Mouse (Mus musculus) heart, postnatal 36 days (tissue): ENCODE data around the gene Rasgef1b. TPM values are rescaled to one million over a fixed set of nuclear protein-coding genes. Genes with fewer than 3 reads are reported as not detected.
A peak's percentile ranks its signal among the peaks of the same experiment; 100 is the strongest.

ENCODE experiments used
- DNase-seq, 2 experiments: peaks; one replicate each; pipeline ENCODE4 v3.0.0; 2021 to 2022
- intact Hi-C: fragments of 180-260 bp; cut with DNase I; formaldehyde crosslinking; loops from one replicate; pipeline ENCODE4 v1.15.1; 2025
- total RNA-seq, 2 experiments: library from RNA; stranded (reverse); gene quantifications; 2 replicates each; pipeline ENCODE4 v1.2.3; 2021

The Rasgef1b gene
- total RNA-seq, 2 experiments from 2014 or later = 11.3 to 11.5 TPM

DNA sequence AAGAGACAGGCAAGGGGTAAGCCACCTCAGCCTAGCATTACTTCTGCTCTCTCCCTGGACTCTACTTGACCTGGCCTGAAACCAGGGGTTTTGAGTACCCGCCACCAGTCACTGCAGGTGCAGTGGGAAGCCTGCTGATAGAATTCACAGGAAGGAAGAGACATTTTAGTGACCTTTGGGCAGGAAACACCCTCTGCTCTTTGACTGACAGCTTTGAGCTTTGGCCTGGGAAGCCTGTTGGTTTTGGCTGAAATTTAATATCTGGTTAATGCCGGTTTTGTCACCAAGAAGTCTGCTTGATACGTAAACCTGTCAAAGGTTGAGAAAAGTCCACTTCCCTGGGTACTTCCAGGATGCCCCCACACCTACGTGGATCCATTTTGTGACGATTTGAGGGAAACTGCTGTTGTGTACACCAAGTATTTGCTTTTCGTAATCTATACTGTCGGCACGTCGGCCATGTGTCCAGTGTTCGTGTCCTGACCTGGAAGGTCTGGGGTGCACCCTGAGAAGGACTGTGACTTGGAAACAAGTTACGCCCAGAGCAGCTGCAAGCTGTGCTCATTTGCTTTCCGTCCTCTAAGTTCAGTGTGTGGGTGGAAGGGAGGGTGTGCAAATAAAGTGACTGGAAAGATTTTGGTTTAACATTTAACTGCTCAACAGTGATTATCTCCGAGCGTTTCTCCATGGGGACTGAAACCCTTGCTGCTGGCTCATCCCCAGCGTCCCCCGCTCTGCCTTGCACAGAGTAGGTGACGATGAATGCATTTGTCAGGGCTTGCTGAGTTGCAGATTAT lies 341.5 kb downstream of the Rasgef1b start:
- intact Hi-C loops = loop anchor here (10.0 kb wide), 1 partner anchor 133 kb away; no protein-coding TSS in a partner anchor

DNA sequence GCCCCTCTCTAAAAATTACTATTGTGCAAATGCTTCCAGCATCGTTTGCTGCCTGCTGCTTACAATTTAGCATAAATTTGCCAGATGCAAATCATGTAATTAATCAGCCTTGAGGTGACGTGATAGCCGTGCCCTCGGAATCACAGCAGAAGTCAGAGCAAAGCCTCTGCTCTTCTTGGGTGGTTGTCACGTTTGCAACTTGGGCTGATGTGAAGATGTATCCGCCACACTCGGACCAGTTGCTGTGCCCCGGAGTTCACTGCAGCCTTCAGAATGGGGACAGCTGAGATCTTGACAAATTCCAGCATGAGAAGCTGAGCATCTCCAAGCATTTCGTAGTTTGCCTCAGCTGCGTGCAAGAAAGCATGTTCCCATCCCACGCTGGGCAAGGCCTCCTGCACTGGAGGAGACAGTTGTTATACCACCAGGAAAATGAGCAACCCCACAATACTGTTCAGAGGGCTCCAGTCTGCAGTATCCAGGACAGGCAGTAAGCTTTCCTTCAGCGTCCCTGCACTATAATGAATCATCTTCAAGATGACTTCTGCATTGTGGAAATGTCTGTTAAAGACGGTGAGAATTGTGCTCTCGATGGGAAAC lies 342.5 kb downstream of the Rasgef1b start:
- intact Hi-C loops = loop anchor here (10.0 kb wide), 1 partner anchor 132 kb away; no protein-coding TSS in a partner anchor
- DNase-seq = no peak

More for the DNA sequence above, 341.5 kb downstream of the Rasgef1b start:
- peak in 1 of 2 experiments; percentile 35 for DNase-seq

DNA sequence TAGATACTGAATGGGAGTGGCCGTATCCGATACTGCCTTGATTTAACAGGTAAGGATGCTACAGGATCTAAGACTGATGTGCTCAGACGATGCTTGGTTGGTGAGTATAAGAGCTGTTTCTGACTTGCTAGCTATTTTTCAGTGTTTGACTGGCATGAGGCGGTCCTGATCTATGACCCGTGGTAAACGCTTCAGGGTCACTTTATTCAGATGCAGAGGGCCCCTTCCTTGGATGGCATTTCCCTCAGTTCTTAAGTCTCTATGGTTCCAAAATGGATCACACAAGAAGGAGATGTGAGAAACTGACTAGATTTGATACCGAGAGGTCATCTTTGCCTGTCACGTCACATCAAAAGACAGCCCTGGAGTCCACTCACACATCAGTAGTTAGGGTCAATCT lies 343.1 kb downstream of the Rasgef1b start:
- DNase-seq = no peak
- intact Hi-C loops = loop anchor here (10.0 kb wide), 1 partner anchor 131 kb away; no protein-coding TSS in a partner anchor

DNA sequence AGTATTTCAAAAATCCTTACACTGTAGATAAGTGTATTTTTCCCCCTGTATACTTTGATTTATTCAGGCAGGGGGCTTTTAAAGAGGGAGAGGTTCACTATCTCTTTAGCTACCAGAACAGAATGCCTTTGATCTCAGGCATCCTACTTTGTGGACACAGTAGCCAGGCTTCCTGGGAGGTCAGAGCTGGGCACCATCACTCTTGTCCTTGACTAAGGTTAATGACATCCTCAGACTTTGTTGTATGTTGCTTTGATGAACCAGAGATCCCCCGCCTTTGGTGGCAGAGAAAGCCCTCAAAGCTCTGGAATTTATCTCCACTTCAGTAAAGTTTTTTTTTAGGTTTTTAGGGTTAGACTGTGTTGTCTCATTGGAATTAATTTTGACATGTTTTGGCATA lies 343.8 kb downstream of the Rasgef1b start:
- intact Hi-C loops = loop anchor here (10.0 kb wide), 1 partner anchor 130 kb away; no protein-coding TSS in a partner anchor
- no peak for DNase-seq

DNA sequence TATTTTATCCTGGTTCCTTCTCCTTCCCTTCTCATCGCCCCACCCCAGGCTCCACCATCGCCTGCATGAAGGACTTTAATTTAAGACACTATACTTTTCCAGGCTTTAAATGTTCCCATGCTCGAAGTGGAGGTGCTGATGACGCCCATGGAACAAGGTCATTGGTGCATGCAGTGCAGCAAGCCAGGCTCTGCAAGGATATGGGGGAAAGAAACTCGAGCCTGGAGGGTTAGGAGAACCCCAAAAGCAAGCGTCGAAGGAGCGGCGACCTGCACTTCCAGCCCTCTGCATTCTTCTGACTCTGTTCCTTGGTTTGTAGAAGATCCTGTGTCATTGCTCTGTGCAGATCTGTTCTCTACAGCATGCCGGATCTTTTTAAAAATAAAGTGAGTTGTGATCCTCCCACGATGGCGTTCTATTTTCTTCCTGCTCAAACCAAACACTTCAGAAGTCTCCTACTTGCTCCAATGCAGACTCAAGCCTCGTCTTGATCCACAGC lies 345.0 kb downstream of the Rasgef1b start:
- no peak for DNase-seq
- intact Hi-C loops = loop anchor here (10.0 kb wide), 1 partner anchor 129 kb away; no protein-coding TSS in a partner anchor

DNA sequence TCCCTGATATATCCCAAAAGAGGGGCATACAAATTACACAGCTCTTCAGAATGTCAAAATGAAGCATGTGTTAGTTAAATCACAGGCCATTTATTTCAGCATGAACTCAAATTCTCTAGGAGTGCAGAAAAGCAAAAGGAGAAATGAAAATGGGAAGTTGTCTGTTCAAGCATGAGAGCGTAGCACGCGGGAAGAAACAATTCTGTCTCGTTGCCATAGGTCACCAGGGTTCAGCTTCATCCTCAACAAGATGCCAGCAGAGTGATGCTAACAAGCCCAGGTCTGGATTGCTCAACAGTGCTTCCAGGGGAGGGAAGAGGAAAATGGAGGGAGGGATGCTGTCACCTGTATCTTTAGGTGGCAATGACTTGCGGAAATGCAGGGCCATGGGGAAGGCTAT lies 346.1 kb downstream of the Rasgef1b start:
- intact Hi-C loops = loop anchor here (10.0 kb wide), 1 partner anchor 128 kb away; no protein-coding TSS in a partner anchor

DNA sequence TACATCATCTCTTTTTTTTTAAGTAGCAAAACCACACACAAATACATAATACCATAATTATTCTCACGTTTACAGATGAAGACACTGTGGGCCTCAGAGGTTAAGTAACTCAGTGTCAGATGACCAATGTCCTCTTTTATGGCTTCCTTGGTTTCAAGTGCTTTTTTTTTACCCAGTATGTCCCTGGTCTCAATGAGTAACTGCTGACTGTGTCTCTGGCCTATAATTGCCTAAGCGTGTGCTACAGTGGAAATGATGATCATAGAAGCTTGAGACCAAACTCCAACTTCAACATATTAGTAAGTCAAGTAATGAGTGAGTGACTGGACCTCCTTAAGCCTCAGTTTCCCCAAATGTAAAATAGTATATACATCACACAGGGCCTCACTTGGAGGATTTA lies 347.2 kb downstream of the Rasgef1b start:
- intact Hi-C loops = loop anchor here (10.0 kb wide), 1 partner anchor 127 kb away; no protein-coding TSS in a partner anchor
- no peak for DNase-seq

More for the DNA sequence above, 346.1 kb downstream of the Rasgef1b start:
- no peak for DNase-seq

DNA sequence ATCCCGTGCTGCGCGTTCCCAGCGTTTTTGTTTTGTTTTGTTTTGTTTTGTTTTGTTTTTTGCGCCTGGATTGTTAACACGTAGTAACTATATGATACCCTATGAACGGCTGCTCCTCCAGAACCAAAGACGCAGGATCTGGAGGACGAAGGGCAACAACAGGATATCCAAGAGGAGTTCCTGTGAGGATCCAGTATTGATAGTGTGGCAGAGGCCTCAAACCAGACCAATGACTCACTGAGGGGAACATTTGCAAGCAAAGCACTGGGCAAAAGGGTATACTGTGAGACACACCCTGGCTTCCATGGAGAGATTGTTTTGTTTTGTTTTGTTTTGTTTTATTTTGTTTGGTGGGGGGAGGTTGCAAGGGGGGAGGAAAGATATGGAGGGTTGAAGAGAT lies 348.0 kb downstream of the Rasgef1b start:
- intact Hi-C loops = loop anchor here (10.0 kb wide), 1 partner anchor 126 kb away; no protein-coding TSS in a partner anchor

DNA sequence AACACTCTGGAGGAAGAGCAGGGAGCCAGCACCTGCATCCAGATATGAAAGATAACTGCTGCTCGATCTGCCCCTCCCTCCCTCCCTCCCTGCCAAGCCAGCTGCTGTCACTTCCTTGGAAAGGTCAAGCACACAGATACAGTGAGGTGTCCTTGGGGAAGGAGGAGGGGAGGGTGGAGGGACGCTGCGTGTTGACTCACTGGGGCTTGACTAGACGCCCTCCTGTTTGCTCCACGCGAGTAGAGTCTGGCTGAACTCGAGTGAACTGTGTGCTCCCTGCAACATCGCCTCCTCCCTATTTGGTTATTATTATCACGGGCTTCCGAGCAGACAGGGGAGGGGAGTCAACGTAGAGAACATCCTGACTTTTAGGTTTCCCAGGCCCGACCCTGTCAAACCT lies 348.7 kb downstream of the Rasgef1b start:
- DNase-seq = no peak
- intact Hi-C loops = loop anchor here (10.0 kb wide), 1 partner anchor 125 kb away; no protein-coding TSS in a partner anchor

More for the DNA sequence above, 348.0 kb downstream of the Rasgef1b start:
- no peak for DNase-seq

DNA sequence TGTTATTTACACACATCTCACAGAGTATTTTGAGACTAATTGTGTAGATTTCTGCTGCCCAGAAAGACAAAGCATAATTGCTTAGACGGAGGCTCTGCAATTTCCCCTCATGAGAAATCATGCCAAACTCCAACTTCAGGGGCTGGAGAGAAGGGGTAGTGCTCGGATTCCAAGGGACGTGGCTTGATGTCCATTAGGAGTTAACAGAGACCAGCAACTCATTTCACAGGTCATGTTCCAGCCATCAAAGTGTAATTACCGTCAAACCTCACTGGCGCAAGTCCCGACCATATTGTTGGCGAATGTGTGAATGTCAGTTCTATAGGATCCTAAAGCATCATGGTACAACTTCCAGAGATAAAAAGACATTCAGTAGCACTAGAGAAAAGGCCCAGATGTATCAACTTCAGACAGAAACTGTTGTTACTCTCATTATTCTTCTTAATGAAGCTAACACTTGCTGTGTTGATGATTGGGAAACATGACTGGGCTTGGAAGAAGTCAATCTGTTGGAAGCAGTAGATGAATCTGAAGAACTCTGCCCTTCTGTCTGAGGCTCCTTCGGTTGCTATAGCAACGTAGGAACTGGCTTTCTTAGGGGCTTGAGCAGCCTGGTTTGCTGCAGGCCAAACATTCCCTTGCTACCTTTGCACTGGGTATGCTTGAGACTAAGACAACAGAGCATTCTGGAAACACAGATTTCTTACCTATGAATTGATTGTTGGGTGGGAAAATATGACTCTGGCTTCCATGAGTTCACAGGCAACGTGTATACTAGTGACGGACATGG lies 350.2 kb downstream of the Rasgef1b start:
- no peak for DNase-seq
- intact Hi-C loops = no loop called here

DNA sequence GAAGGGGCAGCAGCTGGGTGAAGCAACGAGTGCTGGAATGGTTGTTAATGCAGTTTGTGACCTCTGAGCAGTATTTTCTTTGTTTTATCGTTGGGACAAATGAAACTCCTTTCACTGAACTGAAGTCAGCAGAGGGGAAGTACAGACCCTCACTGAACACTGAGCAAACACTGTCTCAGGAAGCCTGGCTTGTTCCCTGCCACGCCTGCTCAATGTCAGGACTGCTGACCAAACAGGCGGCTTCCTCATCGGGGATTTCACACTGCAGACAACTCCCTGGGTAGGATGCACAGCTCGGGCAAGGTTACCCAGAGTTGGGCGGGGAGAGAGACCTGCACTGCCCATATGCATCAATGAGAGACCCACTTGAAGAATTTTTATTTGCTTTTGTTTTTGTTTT lies 353.1 kb downstream of the Rasgef1b start:
- intact Hi-C loops = no loop called here
- no peak for DNase-seq

DNA sequence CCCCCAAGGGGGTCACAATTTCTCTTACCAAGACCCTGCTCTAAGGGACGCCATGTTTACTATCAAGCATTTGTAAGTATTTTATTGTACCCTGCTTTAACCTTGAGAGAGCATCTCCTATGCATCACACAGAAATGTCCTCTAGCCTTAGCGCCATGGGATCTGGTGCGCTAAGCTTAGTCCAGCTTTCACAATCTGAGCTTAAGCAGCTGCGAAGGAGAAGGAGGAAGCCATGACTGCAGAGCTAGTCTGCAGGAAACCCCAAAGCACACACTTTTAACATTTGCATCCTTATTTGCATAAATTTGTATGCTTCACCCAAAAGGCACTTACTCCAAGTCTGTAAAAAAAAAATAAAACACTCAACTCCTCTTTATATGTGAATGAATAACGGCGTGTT lies 354.4 kb downstream of the Rasgef1b start:
- no peak for DNase-seq
- intact Hi-C loops = no loop called here

DNA sequence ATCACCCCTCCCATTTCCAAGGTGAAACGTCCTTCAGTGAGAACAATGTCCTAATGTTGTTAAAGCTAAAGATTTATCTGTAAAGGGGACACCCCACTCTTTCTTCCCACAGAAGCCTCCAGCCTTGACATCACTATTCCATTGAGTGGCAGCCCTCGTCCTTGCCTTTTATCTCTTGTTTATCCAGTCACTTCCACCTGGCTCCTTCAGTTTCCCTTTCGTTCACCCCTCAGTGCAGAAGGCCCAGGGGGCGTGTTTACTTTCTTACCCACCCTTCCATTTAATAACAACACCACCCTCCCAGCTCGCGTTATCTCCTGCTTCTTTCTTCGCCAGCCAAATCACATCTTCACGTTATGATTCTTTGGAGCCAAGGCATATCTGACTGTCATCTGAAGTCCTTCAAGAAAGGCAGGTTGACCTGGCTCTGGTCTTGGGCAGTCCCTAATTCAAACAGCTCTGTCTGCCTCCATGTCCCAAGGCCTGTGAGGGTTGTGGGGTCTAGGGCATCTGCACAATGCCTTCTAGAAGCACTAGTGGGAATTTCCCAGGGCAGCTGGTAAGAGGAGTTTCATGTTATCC lies 355.2 kb downstream of the Rasgef1b start:
- intact Hi-C loops = no loop called here
- DNase-seq = no peak

DNA sequence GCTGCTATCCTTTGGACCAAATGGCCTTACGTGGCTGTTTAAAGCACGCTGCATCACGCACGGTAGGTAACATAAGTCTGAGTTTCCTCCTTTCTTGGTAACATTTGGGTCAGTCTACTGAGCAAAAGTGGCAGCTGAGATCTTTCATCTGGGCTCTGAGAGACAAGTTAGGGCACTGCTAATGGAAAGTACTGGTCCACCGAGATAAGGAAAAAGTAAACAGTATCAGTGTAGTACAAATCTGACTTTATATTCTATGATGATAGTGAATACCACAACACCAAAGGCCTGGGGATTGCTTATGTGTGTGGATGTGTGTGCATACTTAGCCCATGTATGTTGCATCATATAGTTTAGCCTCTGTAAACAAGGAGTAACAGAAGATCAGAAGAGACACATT lies 358.2 kb downstream of the Rasgef1b start:
- DNase-seq = no peak
- intact Hi-C loops = no loop called here

DNA sequence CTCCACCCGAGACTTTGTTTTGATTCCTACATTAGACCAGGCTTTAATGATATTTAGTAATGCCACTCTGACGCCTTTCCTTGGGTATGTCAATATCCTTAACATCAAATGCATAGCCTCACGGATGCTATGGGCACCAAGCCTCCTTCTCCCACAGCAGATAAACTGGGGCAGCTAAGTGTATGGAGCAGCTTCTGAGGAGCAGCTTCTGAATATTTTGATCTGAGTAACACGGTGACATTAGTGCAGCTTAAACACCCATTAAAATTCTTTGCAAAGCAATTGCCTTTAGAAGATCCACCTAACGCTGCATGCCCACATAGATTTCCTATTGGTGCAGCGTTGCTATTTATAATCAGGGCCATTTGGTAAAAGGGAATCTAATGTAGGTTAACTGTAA lies 359.6 kb downstream of the Rasgef1b start:
- DNase-seq = no peak
- intact Hi-C loops = no loop called here

DNA sequence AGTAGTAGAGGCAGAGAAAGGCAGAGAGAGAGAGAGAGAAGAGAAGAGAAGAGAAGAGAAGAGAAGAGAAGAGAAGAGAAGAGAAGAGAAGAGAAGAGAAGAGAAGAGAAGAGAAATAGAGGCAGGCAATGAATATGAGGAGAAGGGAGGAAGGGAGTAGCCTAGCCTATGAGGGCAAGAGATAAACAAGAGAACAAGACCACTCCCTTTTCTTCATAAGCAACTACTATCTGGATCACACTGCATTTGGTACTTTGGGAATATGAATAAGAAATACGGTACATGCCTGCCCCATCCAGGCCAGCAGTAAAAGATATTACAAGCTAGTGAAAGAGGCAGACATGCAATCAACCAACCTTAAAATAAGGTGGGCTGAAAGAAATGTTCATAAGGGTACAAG lies 360.2 kb downstream of the Rasgef1b start:
- no peak for DNase-seq
- intact Hi-C loops = no loop called here

DNA sequence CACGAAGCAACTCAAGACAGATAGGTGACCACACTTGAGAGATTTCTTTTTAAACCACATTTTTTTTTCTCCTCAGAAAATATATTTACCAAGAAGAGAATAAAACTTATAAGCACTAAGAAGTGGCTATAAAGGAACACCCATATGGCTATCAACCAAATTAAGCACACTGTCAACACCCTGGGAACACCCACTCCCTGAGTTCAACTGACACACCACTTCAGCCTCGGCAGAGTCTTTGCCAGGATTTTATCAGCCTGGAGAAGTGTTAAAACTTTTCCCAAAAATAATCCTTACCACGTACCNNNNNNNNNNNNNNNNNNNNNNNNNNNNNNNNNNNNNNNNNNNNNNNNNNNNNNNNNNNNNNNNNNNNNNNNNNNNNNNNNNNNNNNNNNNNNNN lies 368.3 kb downstream of the Rasgef1b start:
- intact Hi-C loops = no loop called here
- DNase-seq = no peak

DNA sequence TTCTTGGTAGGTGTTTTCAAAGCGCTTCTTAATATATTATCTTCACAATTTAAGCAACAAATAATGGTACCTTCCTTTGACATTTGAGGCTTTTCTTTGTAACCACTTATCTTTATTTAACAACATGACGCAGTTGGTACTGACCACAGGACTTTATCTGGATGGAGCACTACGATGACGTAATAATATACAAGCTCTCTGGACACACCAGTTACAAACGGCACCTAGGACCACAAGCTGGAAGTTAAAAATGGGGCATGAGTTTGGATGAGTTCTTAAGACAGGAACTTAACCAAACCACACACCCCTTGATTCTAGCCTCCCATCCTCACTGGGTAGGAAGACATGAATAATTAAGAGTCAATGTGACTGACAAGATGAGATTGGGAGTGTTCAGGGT lies 369.6 kb downstream of the Rasgef1b start:
- intact Hi-C loops = no loop called here
- DNase-seq = no peak

DNA sequence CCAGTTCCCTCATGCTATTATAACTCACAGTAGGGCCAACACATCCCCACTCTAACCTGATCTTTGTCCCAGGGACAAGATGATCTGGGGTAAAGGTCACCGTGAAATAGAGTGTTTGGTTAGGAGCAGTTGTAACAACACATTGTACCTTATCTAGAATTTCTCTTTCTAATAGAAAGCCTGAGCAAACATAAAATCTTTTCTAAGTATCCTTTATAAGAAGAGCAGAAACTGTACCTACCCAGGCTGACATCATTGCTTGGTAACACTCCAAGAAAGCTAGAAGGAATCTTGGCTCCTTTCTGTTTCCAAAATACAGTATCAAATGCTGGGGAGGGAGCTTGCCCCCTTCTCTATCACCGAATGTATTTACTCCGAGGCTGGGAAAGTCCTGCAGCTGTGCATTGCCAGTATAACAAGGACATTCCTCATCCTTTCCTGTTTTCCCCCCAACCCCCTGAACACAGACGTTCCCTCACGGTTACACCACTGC lies 374.2 kb downstream of the Rasgef1b start:
- intact Hi-C loops = no loop called here
- DNase-seq = no peak

DNA sequence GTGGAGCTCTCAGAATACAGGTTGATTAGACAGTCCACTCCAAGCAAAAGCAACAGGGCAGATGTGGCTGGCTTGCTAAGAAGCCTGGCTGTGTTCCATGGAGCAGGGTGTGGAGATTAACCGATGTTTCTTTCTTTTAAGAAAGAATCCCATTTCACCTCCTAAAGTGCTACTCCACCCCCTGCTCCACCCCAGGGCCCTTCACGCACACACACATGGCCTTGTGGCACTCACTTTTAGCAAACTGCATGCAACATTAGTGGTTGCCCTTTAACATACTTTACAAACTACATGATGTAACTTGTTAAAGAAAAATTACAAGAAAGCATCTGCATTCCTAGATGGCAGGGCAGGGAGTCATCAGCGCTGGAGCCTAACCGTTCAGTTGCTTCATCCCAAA lies 378.8 kb downstream of the Rasgef1b start:
- intact Hi-C loops = no loop called here
- DNase-seq = no peak
